Mouse (Mus musculus): ENCODE data around the gene 1700088E04Rik.

DNA sequence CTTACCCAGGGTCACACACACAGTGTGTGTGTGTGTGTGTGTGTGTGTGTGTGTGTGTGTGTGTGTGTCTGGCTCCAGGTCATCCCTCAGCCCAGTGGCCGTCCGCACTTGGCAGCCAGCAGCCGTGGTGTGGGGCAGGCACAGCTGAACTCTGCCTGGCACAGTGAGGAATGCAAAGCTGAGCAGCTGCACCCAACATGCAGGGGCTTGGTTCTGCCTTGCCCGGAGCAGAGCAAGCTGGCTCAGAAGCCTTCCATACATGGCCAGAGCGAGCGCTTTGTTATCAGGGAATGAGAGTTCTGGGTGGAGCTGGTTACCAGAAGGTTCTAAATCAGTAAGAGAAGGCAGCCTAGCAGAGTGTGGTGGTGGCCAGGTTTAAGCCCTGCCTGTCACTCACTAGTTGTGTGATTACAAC is 43.4 kb downstream of the 1700088E04Rik start:
- no peak for TF ChIP-seq CTCF (IDR thresholded peaks at IDR 0.05; ENCODE audit: insufficient read depth, low read depth, low read length)
- TF ChIP-seq POLR2A (IDR thresholded peaks at IDR 0.05; ENCODE audit: insufficient read depth, low read depth, low read length): no peak

Data from olfactory bulb, adult 2 months (tissue).